Mouse (Mus musculus) erythroblast, embryonic 14.5 days (primary cell): ENCODE data around the gene Ciz1.

ENCODE experiments used
- GATA1 ChIP-seq: IDR thresholded peaks from 2 replicates; pipeline ENCODE4 v1.6.1; 2012; ENCODE audit warnings: low read length, inconsistent platforms, mixed read lengths
- TAL1 ChIP-seq: IDR thresholded peaks from 3 replicates; pipeline ENCODE4 v1.6.1; 2012; ENCODE audit warnings: low read length, inconsistent platforms, mixed read lengths

- no peak for TF ChIP-seq GATA1
- no peak for TF ChIP-seq TAL1
These were observed 32.2 kb upstream of the Ciz1 start for GRCm38 (mm10) chr2:32319586-32320580.
